Mouse (Mus musculus): ENCODE measurements around the gene Exosc9. TPM values are rescaled to one million over a fixed set of nuclear protein-coding genes. Genes with fewer than 3 reads are reported as not detected.

Exosc9 gene
- total and polyA plus RNA-seq, 2 experiments from 2014 or later: 42.5 to 70.9 TPM

DNA sequence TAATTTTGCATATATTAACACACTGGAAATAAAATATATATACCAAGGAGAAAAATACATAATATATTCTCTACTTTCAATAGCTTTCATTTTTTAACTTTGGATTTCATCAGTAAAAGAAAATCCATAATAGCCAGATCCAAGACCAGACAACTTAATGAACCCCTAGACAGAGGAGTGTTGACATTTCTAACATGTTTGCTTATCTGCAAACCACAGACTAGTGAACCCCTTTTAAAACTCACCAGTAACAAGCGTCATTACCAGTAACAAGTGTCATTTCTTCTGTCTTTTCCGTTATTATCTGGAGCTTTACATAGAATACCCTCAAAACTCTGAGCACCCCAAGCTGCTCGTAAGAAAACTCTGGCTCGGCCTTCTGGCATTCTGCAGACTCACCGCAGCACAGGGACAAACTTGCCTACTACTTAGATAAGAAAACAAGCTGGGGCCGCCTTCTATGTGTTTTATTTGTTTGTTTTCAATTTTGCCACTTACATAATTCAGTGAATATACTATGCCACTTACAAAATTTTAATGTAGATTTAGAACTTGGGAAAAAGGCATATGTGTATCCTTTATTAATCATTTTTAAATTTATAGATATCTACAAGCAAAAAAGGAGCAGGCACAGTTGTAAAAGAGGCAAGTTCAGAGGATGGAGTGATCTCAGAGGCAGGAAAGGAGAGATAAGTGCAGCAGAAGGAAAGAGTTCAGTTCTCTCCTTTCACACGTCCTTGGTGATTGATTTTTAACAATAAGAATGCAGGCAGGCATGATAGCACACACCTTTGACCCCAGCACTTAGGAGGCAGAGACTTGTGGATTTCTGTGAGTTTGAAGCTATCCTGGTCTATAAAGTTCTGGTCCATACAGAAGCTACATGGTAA lies 53.7 kb downstream of the Exosc9 start:
- Histone ChIP-seq H3K27ac (ENCODE audit: low read depth, low read length) (no peak overlapping the region), H3K36me3 (ENCODE audit: insufficient read depth, low read length) (peaks cover 13% of the 10 kb centered on the region), H3K4me1 (ENCODE audit: insufficient read depth, low read length) (no peaks in the 10 kb centered on the region), H3K4me2 (ENCODE audit: low read depth, low read length, poor library complexity, severe bottlenecking) (no peak overlapping the region), H3K9ac (replicated peaks; ENCODE audit: low read length, poor library complexity, severe bottlenecking) (no peak overlapping the region), H3K9me3 (ENCODE audit: low read length) (no peaks in the 10 kb centered on the region), H3K4me3 (ENCODE audit: low read depth, low read length) (no peak overlapping the region), H3K27me3 (ENCODE audit: insufficient read depth, low read length) (no peaks in the 10 kb centered on the region)
- no peak for TF ChIP-seq CTCF (IDR thresholded peaks at IDR 0.05)
- ATAC-seq (ENCODE audit: low FRiP score) (no peak), DNase-seq (ENCODE audit: low spot score) (no peak)
- 82% methylated on average over 7 of the region's 7 CpGs for WGBS

DNA sequence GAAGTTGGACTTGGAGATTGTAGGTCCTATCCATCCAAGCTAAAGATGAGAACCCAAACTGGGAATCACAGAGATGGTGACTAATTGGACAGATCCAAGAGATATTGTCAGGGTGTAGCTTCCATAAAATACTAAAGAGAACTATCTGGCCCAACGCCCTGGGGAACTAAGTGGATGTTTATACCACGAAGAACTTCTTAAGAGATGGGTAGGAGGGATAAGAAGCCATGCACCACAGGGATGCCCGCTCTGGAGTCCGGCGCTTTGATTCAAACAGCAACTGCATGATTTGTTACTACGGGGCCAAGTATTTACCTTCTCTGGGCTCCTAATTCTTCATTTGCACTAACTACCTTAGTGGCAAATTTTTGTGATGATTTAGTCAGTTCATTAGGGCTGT lies 60.3 kb downstream of the Exosc9 start:
- peak overlapping the region; percentile 79 for H3K27ac ChIP-seq (ENCODE audit: low read depth, low read length)
- H3K9me3 ChIP-seq (ENCODE audit: low read length): no peaks in the 10 kb centered on the region
- H3K36me3 ChIP-seq (ENCODE audit: insufficient read depth, low read length): no peaks in the 10 kb centered on the region
- H3K9ac ChIP-seq (replicated peaks; ENCODE audit: low read length, poor library complexity, severe bottlenecking): peak overlapping the region; percentile 57
- DNase-seq (ENCODE audit: low spot score) (peak; percentile 21), ATAC-seq (ENCODE audit: low FRiP score) (peak; percentile 26)
- H3K4me2 ChIP-seq (ENCODE audit: low read depth, low read length, poor library complexity, severe bottlenecking): peak overlapping the region; percentile 55
- H3K4me1 ChIP-seq (ENCODE audit: insufficient read depth, low read length): peaks cover 3% of the 10 kb centered on the region; the same call in 1 of the 2 replicates
- TF ChIP-seq CTCF (IDR thresholded peaks at IDR 0.05): no peak
- under 1% methylated on average over 6 of the region's 6 CpGs for WGBS
- H3K4me3 ChIP-seq (ENCODE audit: low read depth, low read length): peak overlapping the region; percentile 49
- no peaks in the 10 kb centered on the region for H3K27me3 ChIP-seq (ENCODE audit: insufficient read depth, low read length)

DNA sequence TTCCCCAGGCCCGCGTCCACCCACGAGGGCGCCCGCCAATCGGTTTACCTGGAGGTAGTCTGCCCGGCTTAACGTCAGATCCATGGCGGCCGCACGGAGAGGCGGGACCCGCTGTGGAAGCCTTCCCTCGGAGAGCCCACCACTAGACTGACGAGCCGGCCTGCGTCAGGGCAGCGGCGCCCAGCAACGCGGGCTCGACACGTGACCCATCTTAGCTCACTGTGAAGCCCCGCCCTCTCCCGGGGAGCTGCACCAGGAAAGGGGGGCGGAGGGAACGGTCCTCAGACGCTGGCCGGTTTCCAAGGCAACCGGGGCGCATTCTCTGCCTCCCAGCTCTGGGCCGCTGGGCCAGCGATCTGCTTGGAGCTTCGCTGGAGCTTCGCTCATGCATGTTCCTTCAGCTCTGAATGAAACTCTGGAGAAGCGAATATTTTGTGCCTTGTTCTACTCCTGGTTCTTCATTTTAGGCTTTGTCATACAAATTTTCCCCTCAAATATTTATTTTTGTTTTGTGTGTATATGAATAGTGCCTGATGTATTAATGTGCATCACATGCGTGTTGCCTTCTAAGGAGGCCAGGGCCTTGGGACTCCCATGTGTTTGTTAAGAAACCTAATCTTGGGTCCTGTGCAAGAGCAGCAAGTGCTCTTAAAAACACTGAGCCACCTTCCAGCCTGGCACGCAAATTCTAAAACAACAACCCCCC lies 60.9 kb downstream of the Exosc9 start, which contains the start of gene Bbs7:
Gene Bbs7, minus strand, starts transcription at position 276 of the 706 bp plus-strand sequence.
- H3K27ac ChIP-seq (ENCODE audit: low read depth, low read length): peak within 1 kb of the TSS; percentile 79
- 3% methylated on average over 37 of the region's 38 CpGs for WGBS
- H3K27me3 ChIP-seq (ENCODE audit: insufficient read depth, low read length): no peaks in the 10 kb centered on the region
- DNase-seq (ENCODE audit: low spot score) (peak; percentile 98), ATAC-seq (ENCODE audit: low FRiP score) (peak; percentile 99)
- H3K4me3 ChIP-seq (ENCODE audit: low read depth, low read length): peak within 1 kb of the TSS; percentile 49
- no peak for TF ChIP-seq CTCF (IDR thresholded peaks at IDR 0.05)
- H3K9ac ChIP-seq (replicated peaks; ENCODE audit: low read length, poor library complexity, severe bottlenecking): peak within 1 kb of the TSS; percentile 57
- H3K4me2 ChIP-seq (ENCODE audit: low read depth, low read length, poor library complexity, severe bottlenecking): peak within 1 kb of the TSS; percentile 55
- H3K4me1 ChIP-seq (ENCODE audit: insufficient read depth, low read length): peaks cover 3% of the 10 kb centered on the region; the same call in 1 of the 2 replicates
- no peaks in the 10 kb centered on the region for H3K36me3 ChIP-seq (ENCODE audit: insufficient read depth, low read length)
- no peaks in the 10 kb centered on the region for H3K9me3 ChIP-seq (ENCODE audit: low read length)

DNA sequence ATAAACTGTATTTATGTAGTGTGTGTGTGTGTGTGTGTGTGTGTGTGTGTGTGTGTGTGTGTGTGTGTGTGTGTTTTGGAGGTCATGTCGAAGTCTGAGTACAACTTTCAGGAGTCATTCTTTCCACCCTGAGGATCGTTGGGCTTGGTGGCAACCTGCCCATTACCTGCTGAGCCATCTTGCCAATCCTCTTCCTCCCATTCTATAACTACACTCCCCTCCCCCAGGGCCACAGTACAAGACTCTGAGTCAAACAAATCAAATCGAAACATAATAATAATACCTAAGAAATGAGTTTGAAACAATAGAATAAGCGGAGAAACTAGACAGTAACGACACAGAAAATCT lies 61.5 kb downstream of the Exosc9 start:
- peak overlapping the region; percentile 57; the same call in 1 of the 2 replicates for H3K9ac ChIP-seq (replicated peaks; ENCODE audit: low read length, poor library complexity, severe bottlenecking)
- 0 out of 2 replicates have a peak overlapping the region, but pooled peaks have one; percentile 49 for H3K4me3 ChIP-seq (ENCODE audit: low read depth, low read length)
- ATAC-seq (ENCODE audit: low FRiP score): no peak
- no peak for TF ChIP-seq CTCF (IDR thresholded peaks at IDR 0.05)
- peaks cover 3% of the 10 kb centered on the region; the same call in 1 of the 2 replicates for H3K4me1 ChIP-seq (ENCODE audit: insufficient read depth, low read length)
- 58% methylated on average over 5 of the region's 5 CpGs for WGBS
- no peaks in the 10 kb centered on the region for H3K9me3 ChIP-seq (ENCODE audit: low read length)
- no peaks in the 10 kb centered on the region for H3K36me3 ChIP-seq (ENCODE audit: insufficient read depth, low read length)
- H3K27me3 ChIP-seq (ENCODE audit: insufficient read depth, low read length): no peaks in the 10 kb centered on the region
- DNase-seq (ENCODE audit: low spot score): no peak
- 0 out of 2 replicates have a peak overlapping the region, but pooled peaks have one; percentile 79 for H3K27ac ChIP-seq (ENCODE audit: low read depth, low read length)
- peak overlapping the region; percentile 55 for H3K4me2 ChIP-seq (ENCODE audit: low read depth, low read length, poor library complexity, severe bottlenecking)

Other genes with a start within 250 kb of the Exosc9 start
- gene Anxa5, start 76.7 kb upstream of the Exosc9 start, total RNA-seq (2014; rRNA removed): 27.9 and 28.2 TPM in 2 replicates
- 43.1 and 48.4 TPM in 2 replicates for gene Anxa5, start 76.7 kb upstream of the Exosc9 start, polyA plus RNA-seq (2015; fragmentation: Nextera tagmentation; extraction: Ambion mirVana)
- not detected in 2 replicates for gene 1810062G17Rik, start 76.7 kb upstream of the Exosc9 start, total RNA-seq (2014; rRNA removed)
- 0.23 and 0.44 TPM in 2 replicates for gene 1810062G17Rik, start 76.7 kb upstream of the Exosc9 start, polyA plus RNA-seq (2015; fragmentation: Nextera tagmentation; extraction: Ambion mirVana)
- gene Gm11549, start 30.8 kb upstream of the Exosc9 start, total RNA-seq (2014; rRNA removed): 0.22 and 0.42 TPM in 2 replicates
- 0.28 and 0.31 TPM in 2 replicates for gene Gm11549, start 30.8 kb upstream of the Exosc9 start, polyA plus RNA-seq (2015; fragmentation: Nextera tagmentation; extraction: Ambion mirVana)
- gene Ccna2, start 19.5 kb downstream of the Exosc9 start, total RNA-seq (2014; rRNA removed): 15.0 and 16.9 TPM in 2 replicates
- gene Ccna2, start 19.5 kb downstream of the Exosc9 start, polyA plus RNA-seq (2015; fragmentation: Nextera tagmentation; extraction: Ambion mirVana): 10.5 and 10.7 TPM in 2 replicates
- 13.2 and 16.8 TPM in 2 replicates for gene Bbs7, start 60.9 kb downstream of the Exosc9 start, total RNA-seq (2014; rRNA removed)
- 15.6 and 16.2 TPM in 2 replicates for gene Bbs7, start 60.9 kb downstream of the Exosc9 start, polyA plus RNA-seq (2015; fragmentation: Nextera tagmentation; extraction: Ambion mirVana)
- gene Trpc3, start 137.6 kb downstream of the Exosc9 start, total RNA-seq (2014; rRNA removed): 21.5 and 29.9 TPM in 2 replicates
- gene Trpc3, start 137.6 kb downstream of the Exosc9 start, polyA plus RNA-seq (2015; fragmentation: Nextera tagmentation; extraction: Ambion mirVana): 9.0 and 9.9 TPM in 2 replicates